Mouse (Mus musculus) forebrain, embryonic 16.5 days (tissue): ENCODE measurements around the gene Olfr1491. TPM values are rescaled to one million over a fixed set of nuclear protein-coding genes. Genes with fewer than 3 reads are reported as not detected.

Experiments used
- ATAC-seq: fragments of 200-750 bp; cut with Nextera tagmentation; 2 replicates; pipeline ENCODE4 v1.8.0; 2017; ENCODE audit warnings: mild to moderate bottlenecking, moderate library complexity
- H3K27ac ChIP-seq: fragments of 300-500 bp; sonication (generic); 2 replicates; pipeline ENCODE4 v1.5.1; 2014; ENCODE audit warnings: low read length, control low read depth
- H3K27me3 ChIP-seq: fragments of 300-500 bp; sonication (generic); replicated peaks from 2 replicates; pipeline ENCODE4 v1.6.1; 2014; ENCODE audit warnings: low read length; ENCODE audit not compliant: control insufficient read depth, insufficient read depth
- H3K36me3 ChIP-seq: fragments of 300-500 bp; sonication (generic); 2 replicates; pipeline ENCODE4 v1.6.1; 2014; ENCODE audit not compliant: control insufficient read depth, insufficient read depth
- H3K4me1 ChIP-seq: fragments of 300-500 bp; sonication (generic); replicated peaks from 2 replicates; pipeline ENCODE4 v1.6.1; 2014; ENCODE audit warnings: low read length; ENCODE audit not compliant: control insufficient read depth, insufficient read depth
- H3K4me2 ChIP-seq: fragments of 300-500 bp; sonication (generic); 2 replicates; pipeline ENCODE4 v1.6.1; 2014; ENCODE audit warnings: mild to moderate bottlenecking, low read length, control low read depth
- H3K4me3 ChIP-seq: fragments of 300-500 bp; sonication (generic); replicated peaks from 2 replicates; pipeline ENCODE4 v1.5.1; 2014; ENCODE audit warnings: mild to moderate bottlenecking, low read length, control low read depth
- H3K9ac ChIP-seq: fragments of 300-500 bp; sonication (generic); replicated peaks from 2 replicates; pipeline ENCODE4 v1.6.1; 2014; ENCODE audit warnings: low read depth, low read length, control low read depth
- H3K9me3 ChIP-seq: fragments of 300-500 bp; sonication (generic); 2 replicates; pipeline ENCODE4 v1.6.1; 2016; ENCODE audit warnings: low read length; ENCODE audit not compliant: control insufficient read depth
- WGBS: fragments of 180-500 bp; shearing (Covaris S2); extraction: QIAGEN DNeasy Blood & Tissue Kit; methylation state at CpG from one replicate; pipeline ENCODE4 v1.1.7; 2014; 5-methylcytosine and 5-hydroxymethylcytosine counted together
- polyA plus RNA-seq: library from polyadenylated mRNA; unstranded; fragments of >200 nt; fragmentation: Nextera tagmentation; extraction: Ambion mirVana; gene quantifications from 2 replicates; pipeline ENCODE4 v1.2.1, GENCODE M21; 2015

Gene Olfr1491
- not detected in 2 replicates for polyA plus RNA-seq

DNA sequence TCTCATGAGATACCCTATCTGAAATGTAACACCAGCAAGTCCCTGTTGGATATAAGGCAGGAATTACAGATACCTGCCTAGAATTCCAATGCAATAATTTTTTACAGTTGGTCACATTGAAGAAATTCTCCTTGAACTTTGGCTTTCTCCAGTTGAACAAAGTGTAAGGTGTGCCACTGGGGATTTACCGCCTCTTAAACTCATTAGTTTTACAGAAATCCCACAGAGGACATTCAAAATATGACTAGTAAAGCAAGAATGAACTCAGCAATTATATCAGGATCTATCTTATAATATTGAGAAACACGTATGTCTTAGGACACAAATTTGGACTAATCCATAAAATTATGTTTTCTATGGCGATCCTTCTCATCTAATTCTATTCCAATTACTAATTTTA, at the start of gene Olfr1491:
Gene Olfr1491, plus strand, starts transcription at position 301 of the 400 bp plus-strand sequence.
- no peak within 1 kb of the TSS for H3K9ac ChIP-seq
- no peak within 1 kb of the TSS for H3K27ac ChIP-seq
- no peaks in the 10 kb centered on the region for H3K9me3 ChIP-seq
- H3K27me3 ChIP-seq: no peaks in the 10 kb centered on the region
- no peak for ATAC-seq
- no peaks in the 10 kb centered on the region for H3K4me1 ChIP-seq
- no peak within 1 kb of the TSS for H3K4me3 ChIP-seq
- H3K4me2 ChIP-seq: no peak within 1 kb of the TSS
- H3K36me3 ChIP-seq: no peaks in the 10 kb centered on the region
- WGBS: 81% methylated on average over 3 of the region's 3 CpGs

GRCm38 (mm10) chr19:13650791-13651190, 46.3 kb upstream of the Olfr1491 start, which contains the start of gene Olfr1490:
Gene Olfr1490 (plus strand): TSS chr19:13651091.
- H3K9ac ChIP-seq: no peak within 1 kb of the TSS
- H3K27ac ChIP-seq: no peak within 1 kb of the TSS
- WGBS: 73% methylated on average over 1 of the region's 1 CpGs
- no peaks in the 10 kb centered on the region for H3K36me3 ChIP-seq
- no peaks in the 10 kb centered on the region for H3K4me1 ChIP-seq
- no peaks in the 10 kb centered on the region for H3K9me3 ChIP-seq
- no peak within 1 kb of the TSS for H3K4me2 ChIP-seq
- no peaks in the 10 kb centered on the region for H3K27me3 ChIP-seq
- no peak for ATAC-seq
- H3K4me3 ChIP-seq: no peak within 1 kb of the TSS

DNA sequence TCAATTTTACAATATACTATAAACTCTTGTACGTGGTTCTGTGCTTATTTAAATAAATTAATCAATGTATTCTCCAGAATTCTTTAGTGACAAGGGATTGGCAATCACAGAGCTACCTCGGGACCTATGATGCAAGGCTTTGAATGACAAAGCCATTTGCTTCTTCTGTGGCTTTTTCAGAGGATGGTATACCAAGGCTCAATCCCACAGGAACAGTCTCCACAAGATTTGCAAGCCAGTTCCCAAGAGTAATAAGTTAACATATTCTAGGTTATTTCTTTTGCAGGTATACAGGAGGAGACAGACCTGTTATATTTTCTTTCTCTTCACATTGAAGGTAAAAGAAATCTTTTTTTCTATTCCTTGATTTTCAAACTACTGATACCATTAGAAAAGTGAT, 25.9 kb downstream of the Olfr1491 start, which contains the start of gene Olfr1493-ps1:
Gene Olfr1493-ps1, plus strand, starts transcription at position 301 of the 400 bp plus-strand sequence.
- Histone ChIP-seq H3K27ac (no peak within 1 kb of the TSS), H3K4me3 (no peak within 1 kb of the TSS), H3K9me3 (no peaks in the 10 kb centered on the region), H3K4me1 (no peaks in the 10 kb centered on the region), H3K27me3 (no peaks in the 10 kb centered on the region), H3K36me3 (no peaks in the 10 kb centered on the region), H3K9ac (no peak within 1 kb of the TSS), H3K4me2 (no peak within 1 kb of the TSS)
- no peak for ATAC-seq
- 51% methylated on average over 2 of the region's 2 CpGs for WGBS

- no peaks in the 10 kb centered on the region for H3K36me3 ChIP-seq
- no peak within 1 kb of the TSS for H3K27ac ChIP-seq
- 98% methylated on average over 4 of the region's 4 CpGs for WGBS
- ATAC-seq: no peak
- H3K27me3 ChIP-seq: no peaks in the 10 kb centered on the region
- no peak within 1 kb of the TSS for H3K9ac ChIP-seq
- H3K4me1 ChIP-seq: no peaks in the 10 kb centered on the region
- no peaks in the 10 kb centered on the region for H3K9me3 ChIP-seq
- H3K4me3 ChIP-seq: no peak within 1 kb of the TSS
- H3K4me2 ChIP-seq: no peak within 1 kb of the TSS
Measured at GRCm38 (mm10) chr19:13739428-13739827, 42.4 kb downstream of the Olfr1491 start, which contains the start of gene Olfr1494. Gene Olfr1494 (plus strand): TSS chr19:13739728.

DNA sequence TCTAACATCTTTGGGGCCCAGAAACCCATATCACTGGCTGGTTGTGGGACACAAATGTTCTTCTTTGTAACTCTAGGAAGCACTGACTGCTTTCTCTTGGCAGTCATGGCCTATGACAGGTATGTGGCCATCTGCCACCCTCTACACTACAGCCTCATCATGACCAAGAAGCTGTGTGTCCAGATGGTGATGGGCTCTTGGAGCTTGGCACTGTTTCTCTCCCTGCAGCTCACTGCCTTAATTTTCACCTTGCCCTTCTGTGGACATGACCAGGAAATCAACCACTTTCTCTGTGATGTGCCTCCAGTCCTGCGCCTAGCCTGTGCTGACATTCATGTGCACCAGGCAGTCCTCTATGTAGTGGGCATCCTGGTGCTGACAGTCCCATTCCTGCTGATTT, 52.3 kb downstream of the Olfr1491 start:
- H3K4me2 ChIP-seq: no peak overlapping the region
- H3K27me3 ChIP-seq: no peaks in the 10 kb centered on the region
- 92% methylated on average over 1 of the region's 1 CpGs for WGBS

More for the DNA sequence above, 52.3 kb downstream of the Olfr1491 start:
- Histone ChIP-seq H3K27ac (no peak overlapping the region), H3K4me1 (no peaks in the 10 kb centered on the region), H3K36me3 (no peaks in the 10 kb centered on the region), H3K9ac (no peak overlapping the region), H3K4me3 (no peak overlapping the region), H3K9me3 (no peaks in the 10 kb centered on the region)
- ATAC-seq: no peak

Other genes starting within 250 kb of the Olfr1491 start
- not detected in 2 replicates for gene Olfr1472, start 241.2 kb upstream of the Olfr1491 start, polyA plus RNA-seq
- gene Olfr1474, start 227.7 kb upstream of the Olfr1491 start, polyA plus RNA-seq: not detected in 2 replicates
- gene Olfr1475, start 217.1 kb upstream of the Olfr1491 start, polyA plus RNA-seq: not detected in 2 replicates
- gene Olfr1477, start 196.7 kb upstream of the Olfr1491 start, polyA plus RNA-seq: not detected in 2 replicates
- gene Olfr1480, start 169.4 kb upstream of the Olfr1491 start, polyA plus RNA-seq: not detected in 2 replicates
- gene Olfr1484, start 113.8 kb upstream of the Olfr1491 start, polyA plus RNA-seq: not detected in 2 replicates
- gene Olfr1487, start 79.9 kb upstream of the Olfr1491 start, polyA plus RNA-seq: not detected in 2 replicates
- gene Olfr1489, start 65.6 kb upstream of the Olfr1491 start, polyA plus RNA-seq: not detected in 2 replicates
- gene Olfr1490, start 46.2 kb upstream of the Olfr1491 start, polyA plus RNA-seq: not detected in 2 replicates
- gene Olfr1493-ps1, start 26.0 kb downstream of the Olfr1491 start, polyA plus RNA-seq: not detected in 2 replicates
- gene Olfr1494, start 42.5 kb downstream of the Olfr1491 start, polyA plus RNA-seq: not detected in 2 replicates
- not detected in 2 replicates for gene Olfr1495, start 67.3 kb downstream of the Olfr1491 start, polyA plus RNA-seq
- not detected in 2 replicates for gene Olfr1496, start 80.6 kb downstream of the Olfr1491 start, polyA plus RNA-seq
- gene Olfr1497, start 100.9 kb downstream of the Olfr1491 start, polyA plus RNA-seq: not detected in 2 replicates
- not detected in 2 replicates for gene Olfr1499, start 122.2 kb downstream of the Olfr1491 start, polyA plus RNA-seq
- gene Olfr1500, start 133.2 kb downstream of the Olfr1491 start, polyA plus RNA-seq: not detected in 2 replicates
- not detected in 2 replicates for gene Olfr1501, start 153.4 kb downstream of the Olfr1491 start, polyA plus RNA-seq
- gene Olfr1502, start 164.5 kb downstream of the Olfr1491 start, polyA plus RNA-seq: not detected in 2 replicates
- gene Olfr1504, start 200.7 kb downstream of the Olfr1491 start, polyA plus RNA-seq: not detected in 2 replicates
- gene Olfr1505, start 216.3 kb downstream of the Olfr1491 start, polyA plus RNA-seq: not detected in 2 replicates